Mouse (Mus musculus): ENCODE measurements at regions not wholly inside any gene's neighbourhood (a gene's known extent, or its start where the extent isn't known, plus 50 kb on each side); places are given as distances from the start of the nearest gene placed in this dataset.

DNA sequence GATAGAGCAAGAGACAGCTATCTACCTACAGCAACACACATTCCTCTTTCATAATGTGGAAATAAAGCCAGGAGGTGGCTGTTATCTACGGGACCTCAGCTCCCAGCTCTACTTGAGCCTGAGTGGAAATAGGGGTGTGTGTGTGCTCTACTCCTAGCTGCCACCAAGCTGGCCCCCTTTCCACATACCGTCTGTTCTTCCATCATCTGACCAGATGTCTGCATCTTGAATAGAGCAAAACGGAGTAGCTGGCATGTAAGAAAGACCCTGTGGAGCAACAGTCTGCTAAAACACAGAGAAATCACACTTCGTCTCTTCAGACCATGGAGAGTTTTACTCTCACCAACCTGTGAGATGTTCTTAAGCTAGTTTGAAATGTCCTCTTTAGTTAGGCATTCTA is 454.9 kb downstream of the 1700129C05Rik start:
- Histone ChIP-seq H3K9ac (replicated peaks; ENCODE audit: low read depth, low read length) (no peak overlapping the region), H3K9me3 (ENCODE audit: control insufficient read depth, low read length) (no peaks in the 10 kb centered on the region), H3K4me3 (replicated peaks; ENCODE audit: low read length) (no peak overlapping the region), H3K27me3 (replicated peaks; ENCODE audit: control insufficient read depth, insufficient read depth, low read length) (no peaks in the 10 kb centered on the region), H3K36me3 (ENCODE audit: control insufficient read depth, insufficient read depth) (no peaks in the 10 kb centered on the region), H3K4me2 (ENCODE audit: low read length) (no peak overlapping the region), H3K27ac (ENCODE audit: low read length) (no peak overlapping the region), H3K4me1 (replicated peaks; ENCODE audit: control insufficient read depth, insufficient read depth, low read length) (no peaks in the 10 kb centered on the region)
- WGBS = 77% methylated on average over 4 of the region's 4 CpGs
- no peak for ATAC-seq

DNA sequence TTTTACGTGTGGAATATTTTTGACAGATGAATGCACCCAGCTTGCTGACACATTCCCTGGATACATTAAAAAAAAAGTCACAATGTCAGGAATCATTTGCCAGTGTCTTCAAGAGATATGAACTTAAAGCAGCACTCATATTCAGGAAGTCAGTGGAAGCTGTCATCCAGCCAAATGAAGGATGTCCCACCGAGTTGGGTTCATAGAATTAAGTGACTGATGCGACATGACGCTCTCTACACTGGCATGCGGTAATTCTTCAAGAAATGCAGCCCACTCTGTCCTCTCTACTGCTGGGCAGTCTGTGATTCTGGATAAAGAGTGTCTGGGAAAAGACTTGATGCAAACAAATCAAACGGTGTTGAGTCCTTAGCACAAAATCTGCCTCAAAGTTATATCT is 463.9 kb downstream of the 1700129C05Rik start:
- no peak for ATAC-seq

DNA sequence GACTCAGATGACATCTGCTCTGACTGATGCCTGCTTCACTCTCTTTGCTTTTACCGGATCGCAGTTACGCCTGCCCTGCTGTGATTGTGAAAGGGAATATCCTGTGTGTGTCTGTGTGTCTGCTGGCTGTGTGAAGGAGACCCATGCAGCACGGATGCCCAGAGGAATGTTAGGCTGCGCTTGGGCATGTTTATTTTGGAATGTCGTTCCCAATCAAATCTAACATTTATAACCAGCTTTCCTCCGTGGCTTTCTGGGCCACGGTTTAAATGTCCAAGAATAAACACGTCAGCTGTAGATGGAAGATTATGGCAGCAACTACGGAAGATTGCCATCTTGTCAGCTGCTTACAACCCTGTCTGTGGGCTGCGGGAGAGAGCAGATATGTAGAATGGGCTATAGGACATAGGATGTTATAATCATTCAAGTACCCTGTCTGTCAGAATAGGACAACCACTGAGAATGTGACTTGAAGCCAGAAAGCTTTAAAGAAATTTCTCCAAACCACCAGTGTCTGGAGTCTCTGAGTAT is 464.5 kb downstream of the 1700129C05Rik start:
- Histone ChIP-seq H3K4me2 (ENCODE audit: low read length) (no peak overlapping the region), H3K36me3 (ENCODE audit: control insufficient read depth, insufficient read depth) (no peaks in the 10 kb centered on the region), H3K27me3 (replicated peaks; ENCODE audit: control insufficient read depth, insufficient read depth, low read length) (no peaks in the 10 kb centered on the region), H3K9ac (replicated peaks; ENCODE audit: low read depth, low read length) (no peak overlapping the region), H3K9me3 (ENCODE audit: control insufficient read depth, low read length) (no peaks in the 10 kb centered on the region), H3K27ac (ENCODE audit: low read length) (no peak overlapping the region), H3K4me3 (replicated peaks; ENCODE audit: low read length) (no peak overlapping the region), H3K4me1 (replicated peaks; ENCODE audit: control insufficient read depth, insufficient read depth, low read length) (no peaks in the 10 kb centered on the region)
- ATAC-seq = no peak
- 85% methylated on average over 11 of the region's 11 CpGs for WGBS

More for the DNA sequence above, 463.9 kb downstream of the 1700129C05Rik start:
- no peaks in the 10 kb centered on the region for H3K4me1 ChIP-seq (replicated peaks; ENCODE audit: control insufficient read depth, insufficient read depth, low read length)
- 79% methylated on average over 6 of the region's 6 CpGs for WGBS
- H3K9me3 ChIP-seq (ENCODE audit: control insufficient read depth, low read length) = no peaks in the 10 kb centered on the region
- H3K4me2 ChIP-seq (ENCODE audit: low read length) = no peak overlapping the region
- no peaks in the 10 kb centered on the region for H3K36me3 ChIP-seq (ENCODE audit: control insufficient read depth, insufficient read depth)
- no peak overlapping the region for H3K9ac ChIP-seq (replicated peaks; ENCODE audit: low read depth, low read length)
- H3K27me3 ChIP-seq (replicated peaks; ENCODE audit: control insufficient read depth, insufficient read depth, low read length) = no peaks in the 10 kb centered on the region
- H3K27ac ChIP-seq (ENCODE audit: low read length) = no peak overlapping the region
- H3K4me3 ChIP-seq (replicated peaks; ENCODE audit: low read length) = no peak overlapping the region

DNA sequence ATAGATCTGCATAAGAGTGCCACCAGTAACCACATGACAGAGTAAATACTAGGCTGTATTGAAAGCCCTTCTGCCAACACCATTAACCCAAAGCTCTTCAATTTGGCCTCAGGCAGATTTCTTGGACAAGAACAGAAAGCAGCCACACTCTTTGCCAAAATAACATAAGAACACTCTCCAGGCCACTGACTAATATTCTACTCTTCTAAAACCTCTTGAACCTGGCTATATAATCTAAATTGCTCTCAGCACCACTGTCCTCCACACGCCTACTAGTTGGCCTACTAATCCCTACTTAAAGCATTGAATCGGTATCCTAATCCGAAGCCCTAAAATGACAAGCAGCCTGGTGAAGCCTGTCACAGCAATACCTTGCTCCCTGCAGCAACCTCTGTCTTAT is 467.5 kb downstream of the 1700129C05Rik start:
- Histone ChIP-seq H3K9ac (replicated peaks; ENCODE audit: low read depth, low read length) (no peak overlapping the region), H3K27ac (ENCODE audit: low read length) (no peak overlapping the region), H3K36me3 (ENCODE audit: control insufficient read depth, insufficient read depth) (no peaks in the 10 kb centered on the region), H3K27me3 (replicated peaks; ENCODE audit: control insufficient read depth, insufficient read depth, low read length) (no peaks in the 10 kb centered on the region), H3K9me3 (ENCODE audit: control insufficient read depth, low read length) (no peaks in the 10 kb centered on the region), H3K4me1 (replicated peaks; ENCODE audit: control insufficient read depth, insufficient read depth, low read length) (no peaks in the 10 kb centered on the region), H3K4me2 (ENCODE audit: low read length) (no peak overlapping the region), H3K4me3 (replicated peaks; ENCODE audit: low read length) (no peak overlapping the region)
- 54% methylated on average over 3 of the region's 3 CpGs for WGBS
- ATAC-seq = no peak

DNA sequence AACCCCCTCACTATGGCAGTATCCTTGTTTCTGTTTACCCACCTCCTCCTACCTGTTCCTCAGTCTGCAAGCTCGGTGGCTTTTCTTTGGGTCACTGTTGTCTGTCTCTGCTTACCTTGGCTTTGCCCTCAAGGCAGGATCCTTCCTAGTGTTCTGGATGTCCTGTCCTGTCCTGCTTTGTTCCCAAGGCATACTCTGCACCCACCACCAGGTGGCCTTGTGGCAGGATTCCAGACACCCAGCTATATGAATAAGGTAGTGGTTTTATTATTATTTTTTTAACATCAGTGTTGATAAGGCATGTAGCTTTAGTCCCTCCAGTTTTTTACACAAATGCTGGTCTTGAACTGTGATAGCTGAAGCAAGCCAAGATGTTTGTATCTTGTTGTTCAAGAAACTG is 478.7 kb downstream of the 1700129C05Rik start:
- Histone ChIP-seq H3K9ac (replicated peaks; ENCODE audit: low read depth, low read length) (no peak overlapping the region), H3K4me1 (replicated peaks; ENCODE audit: control insufficient read depth, insufficient read depth, low read length) (no peaks in the 10 kb centered on the region), H3K4me2 (ENCODE audit: low read length) (no peak overlapping the region), H3K4me3 (replicated peaks; ENCODE audit: low read length) (no peak overlapping the region), H3K36me3 (ENCODE audit: control insufficient read depth, insufficient read depth) (no peaks in the 10 kb centered on the region), H3K27ac (ENCODE audit: low read length) (no peak overlapping the region), H3K9me3 (ENCODE audit: control insufficient read depth, low read length) (no peaks in the 10 kb centered on the region), H3K27me3 (replicated peaks; ENCODE audit: control insufficient read depth, insufficient read depth, low read length) (no peaks in the 10 kb centered on the region)
- 36% methylated on average over 1 of the region's 1 CpGs for WGBS
- ATAC-seq = no peak

DNA sequence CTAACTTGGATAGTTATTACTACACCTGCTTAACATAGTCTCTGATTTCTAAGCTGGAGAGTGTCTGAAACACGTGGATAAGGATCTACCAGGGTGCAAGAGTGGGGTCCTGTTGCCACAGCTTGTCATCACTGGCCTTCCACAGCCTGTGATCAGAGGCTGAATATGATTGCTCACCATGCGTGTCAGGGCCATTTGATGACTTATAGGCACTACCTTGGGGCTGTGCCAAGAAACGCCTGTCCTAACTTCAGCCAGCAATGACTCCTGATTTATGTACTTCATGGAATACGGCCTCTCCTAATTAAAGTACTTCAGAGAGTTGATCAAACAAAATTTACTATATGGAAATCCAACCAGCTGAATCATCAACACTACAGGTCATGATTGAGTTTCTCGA is 480.1 kb downstream of the 1700129C05Rik start:
- Histone ChIP-seq H3K9ac (replicated peaks; ENCODE audit: low read depth, low read length) (no peak overlapping the region), H3K4me3 (replicated peaks; ENCODE audit: low read length) (no peak overlapping the region), H3K27ac (ENCODE audit: low read length) (no peak overlapping the region), H3K4me1 (replicated peaks; ENCODE audit: control insufficient read depth, insufficient read depth, low read length) (no peaks in the 10 kb centered on the region), H3K4me2 (ENCODE audit: low read length) (no peak overlapping the region), H3K27me3 (replicated peaks; ENCODE audit: control insufficient read depth, insufficient read depth, low read length) (no peaks in the 10 kb centered on the region), H3K9me3 (ENCODE audit: control insufficient read depth, low read length) (no peaks in the 10 kb centered on the region), H3K36me3 (ENCODE audit: control insufficient read depth, insufficient read depth) (no peaks in the 10 kb centered on the region)
- ATAC-seq = no peak
- 83% methylated on average over 5 of the region's 5 CpGs for WGBS

DNA sequence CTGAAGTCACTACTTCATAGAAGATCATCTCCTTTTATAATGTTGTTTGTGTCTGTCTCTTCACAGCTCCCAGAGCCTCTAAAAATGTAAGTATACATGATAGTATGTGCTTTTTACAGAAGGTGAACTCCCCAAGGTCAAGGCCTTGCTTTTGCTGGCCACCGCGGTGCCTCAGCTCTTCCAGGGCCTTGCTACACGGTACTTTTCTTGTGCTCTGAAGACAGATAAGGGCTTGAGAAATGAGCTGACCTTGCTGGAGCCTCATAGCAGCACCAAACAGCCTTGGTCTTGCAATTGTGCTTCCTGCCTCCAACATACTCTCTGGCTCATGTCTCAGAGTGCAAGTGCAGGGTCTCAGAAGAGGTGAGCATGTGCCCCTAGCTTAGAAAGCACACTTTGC is 481.3 kb downstream of the 1700129C05Rik start:
- Histone ChIP-seq H3K27ac (ENCODE audit: low read length) (no peak overlapping the region), H3K9ac (replicated peaks; ENCODE audit: low read depth, low read length) (no peak overlapping the region), H3K4me3 (replicated peaks; ENCODE audit: low read length) (no peak overlapping the region), H3K4me1 (replicated peaks; ENCODE audit: control insufficient read depth, insufficient read depth, low read length) (no peaks in the 10 kb centered on the region), H3K27me3 (replicated peaks; ENCODE audit: control insufficient read depth, insufficient read depth, low read length) (no peaks in the 10 kb centered on the region), H3K4me2 (ENCODE audit: low read length) (no peak overlapping the region), H3K9me3 (ENCODE audit: control insufficient read depth, low read length) (no peaks in the 10 kb centered on the region), H3K36me3 (ENCODE audit: control insufficient read depth, insufficient read depth) (no peaks in the 10 kb centered on the region)
- no peak for ATAC-seq
- WGBS = 90% methylated on average over 3 of the region's 3 CpGs

DNA sequence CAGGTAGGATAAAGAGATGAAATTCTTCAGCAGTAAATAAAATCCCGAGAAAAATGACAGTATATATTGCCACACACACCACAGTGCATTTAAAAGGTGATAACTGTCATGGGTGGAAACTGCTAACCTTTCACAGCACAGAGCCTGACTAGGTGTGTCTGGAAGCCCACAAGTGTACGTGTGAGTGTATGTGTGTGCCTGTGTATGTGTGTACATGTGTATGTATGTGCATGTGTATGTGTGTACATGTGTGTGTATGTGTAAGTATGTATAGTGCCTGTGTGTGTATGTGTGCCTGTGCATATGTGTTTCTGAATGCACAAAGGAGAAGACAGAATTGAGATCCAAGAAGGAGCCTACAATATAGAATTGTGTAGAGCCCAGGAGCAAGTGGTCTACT is 485.4 kb downstream of the 1700129C05Rik start:
- no peak for ATAC-seq
- no peak overlapping the region for H3K9ac ChIP-seq (replicated peaks; ENCODE audit: low read depth, low read length)

DNA sequence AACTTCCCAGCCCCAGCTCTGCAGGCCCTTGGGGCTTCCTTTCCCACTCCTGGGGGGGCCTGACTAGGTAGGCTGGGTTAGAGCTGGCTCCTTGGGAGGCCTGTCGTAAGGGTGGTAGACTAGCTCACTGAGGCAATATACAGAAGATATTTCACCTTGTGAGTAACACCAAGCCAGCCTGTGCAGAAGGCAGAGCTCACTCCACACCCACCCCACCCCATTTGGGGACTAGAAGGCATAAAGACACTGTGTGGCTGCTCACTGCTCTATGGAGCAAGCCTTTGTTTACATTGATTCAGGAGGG is 485.8 kb downstream of the 1700129C05Rik start:
- H3K9ac ChIP-seq (replicated peaks; ENCODE audit: low read depth, low read length) = no peak overlapping the region
- no peaks in the 10 kb centered on the region for H3K27me3 ChIP-seq (replicated peaks; ENCODE audit: control insufficient read depth, insufficient read depth, low read length)
- no peak overlapping the region for H3K4me3 ChIP-seq (replicated peaks; ENCODE audit: low read length)
- H3K9me3 ChIP-seq (ENCODE audit: control insufficient read depth, low read length) = no peaks in the 10 kb centered on the region
- no peak overlapping the region for H3K27ac ChIP-seq (ENCODE audit: low read length)
- H3K4me2 ChIP-seq (ENCODE audit: low read length) = no peak overlapping the region
- H3K4me1 ChIP-seq (replicated peaks; ENCODE audit: control insufficient read depth, insufficient read depth, low read length) = no peaks in the 10 kb centered on the region; the same call in 1 of the 2 replicates
- H3K36me3 ChIP-seq (ENCODE audit: control insufficient read depth, insufficient read depth) = no peaks in the 10 kb centered on the region
- ATAC-seq = no peak
- 24% methylated on average over 1 of the region's 1 CpGs for WGBS

More for the DNA sequence above, 485.4 kb downstream of the 1700129C05Rik start:
- H3K4me3 ChIP-seq (replicated peaks; ENCODE audit: low read length) = no peak overlapping the region
- no peak overlapping the region for H3K4me2 ChIP-seq (ENCODE audit: low read length)
- no peaks in the 10 kb centered on the region for H3K9me3 ChIP-seq (ENCODE audit: control insufficient read depth, low read length)
- no peaks in the 10 kb centered on the region for H3K27me3 ChIP-seq (replicated peaks; ENCODE audit: control insufficient read depth, insufficient read depth, low read length)
- H3K4me1 ChIP-seq (replicated peaks; ENCODE audit: control insufficient read depth, insufficient read depth, low read length) = no peaks in the 10 kb centered on the region; the same call in 1 of the 2 replicates
- no peak overlapping the region for H3K27ac ChIP-seq (ENCODE audit: low read length)
- no peaks in the 10 kb centered on the region for H3K36me3 ChIP-seq (ENCODE audit: control insufficient read depth, insufficient read depth)
- WGBS = 52% methylated on average over 2 of the region's 2 CpGs

DNA sequence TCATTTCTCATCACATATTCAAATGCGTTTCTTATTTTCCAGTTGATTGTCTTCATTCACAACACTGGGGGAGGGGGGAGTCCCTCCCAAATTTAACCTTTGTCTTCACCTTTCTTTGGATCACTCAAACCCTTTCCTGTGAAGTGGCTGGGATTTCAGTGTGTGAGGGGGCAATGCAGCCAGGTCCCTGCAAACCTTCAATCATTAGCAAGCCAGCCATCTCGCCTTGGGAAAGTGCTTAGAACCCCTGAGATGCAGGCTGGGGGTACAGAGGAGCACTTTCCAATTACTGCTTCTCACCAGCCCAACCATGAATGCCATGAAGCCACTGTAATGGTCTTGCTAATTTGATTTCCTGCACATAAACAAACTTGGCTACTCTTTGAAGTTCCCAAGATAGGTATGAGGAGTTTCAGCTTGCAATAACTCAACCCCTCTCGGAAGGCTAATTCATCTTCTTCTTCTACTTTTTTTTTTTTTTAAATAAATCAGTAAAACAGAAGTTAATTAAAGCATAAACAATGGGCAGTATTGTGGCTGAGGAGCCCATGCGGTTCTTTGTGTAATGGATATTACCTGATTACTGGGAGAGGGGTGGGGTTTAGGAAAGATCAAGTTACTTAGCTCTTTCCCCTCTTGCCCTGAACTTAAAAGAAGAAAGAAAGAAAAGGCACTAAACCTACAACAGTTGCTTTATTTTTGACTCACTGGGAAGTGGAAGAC is 486.3 kb downstream of the 1700129C05Rik start:
- no peak overlapping the region for H3K9ac ChIP-seq (replicated peaks; ENCODE audit: low read depth, low read length)
- no peaks in the 10 kb centered on the region; the same call in 1 of the 2 replicates for H3K4me1 ChIP-seq (replicated peaks; ENCODE audit: control insufficient read depth, insufficient read depth, low read length)
- 11% methylated on average over 4 of the region's 4 CpGs for WGBS
- no peaks in the 10 kb centered on the region for H3K36me3 ChIP-seq (ENCODE audit: control insufficient read depth, insufficient read depth)
- H3K27me3 ChIP-seq (replicated peaks; ENCODE audit: control insufficient read depth, insufficient read depth, low read length) = no peaks in the 10 kb centered on the region
- H3K9me3 ChIP-seq (ENCODE audit: control insufficient read depth, low read length) = no peaks in the 10 kb centered on the region
- no peak overlapping the region for H3K27ac ChIP-seq (ENCODE audit: low read length)
- no peak overlapping the region for H3K4me2 ChIP-seq (ENCODE audit: low read length)
- ATAC-seq = no peak
- H3K4me3 ChIP-seq (replicated peaks; ENCODE audit: low read length) = no peak overlapping the region
